Mouse (Mus musculus) bone marrow macrophage, adult 2 months (primary cell): ENCODE results near the gene Zdhhc23. TPM values are rescaled to one million over a fixed set of nuclear protein-coding genes. Genes with fewer than 3 reads are reported as not detected.

Source experiments
- H3K27ac ChIP-seq: 2 replicates; pipeline ENCODE4 v1.5.1; 2012; ENCODE audit warnings: low read depth, low read length; ENCODE audit not compliant: insufficient read depth
- H3K4me1 ChIP-seq: 2 replicates; pipeline ENCODE4 v1.6.1; 2012; ENCODE audit warnings: low read length; ENCODE audit not compliant: control insufficient read depth, insufficient read depth
- H3K4me3 ChIP-seq: 2 replicates; pipeline ENCODE4 v1.5.1; 2012; ENCODE audit warnings: mild to moderate bottlenecking, low read length, moderate library complexity; ENCODE audit not compliant: insufficient read depth
- CTCF ChIP-seq: IDR thresholded peaks from 2 replicates; pipeline ENCODE4 v1.5.1; 2012; ENCODE audit warnings: low read depth, mild to moderate bottlenecking, low read length, moderate library complexity
- POLR2A ChIP-seq: IDR thresholded peaks from 2 replicates; pipeline ENCODE4 v1.6.1; 2012; ENCODE audit warnings: mild to moderate bottlenecking, low read depth, low read length, borderline replicate concordance
- polyA plus RNA-seq: library from polyadenylated mRNA; stranded (reverse); fragments of >200 nt; gene quantifications from 2 replicates; pipeline ENCODE4 v1.2.4, GENCODE M21; 2012; ENCODE audit not compliant: missing spikeins, insufficient read depth, insufficient read length

Gene Zdhhc23
- polyA plus RNA-seq, 1 experiment, result 1.3 TPM

GRCm38 (mm10) chr16:43935892-43936291, 43.7 kb downstream of the Zdhhc23 start:
- Histone ChIP-seq H3K4me3 (no peak overlapping the region), H3K27ac (no peak overlapping the region), H3K4me1 (no peaks in the 10 kb centered on the region)
- no peak for TF ChIP-seq POLR2A
- TF ChIP-seq CTCF, result no peak

- TF ChIP-seq POLR2A (no peak), CTCF (no peak)
- peaks cover 3% of the 10 kb centered on the region for H3K4me1 ChIP-seq
- no peak overlapping the region for H3K4me3 ChIP-seq
- no peak overlapping the region for H3K27ac ChIP-seq
Observed at GRCm38 (mm10) chr16:43935367-43935766, 44.2 kb downstream of the Zdhhc23 start.

DNA sequence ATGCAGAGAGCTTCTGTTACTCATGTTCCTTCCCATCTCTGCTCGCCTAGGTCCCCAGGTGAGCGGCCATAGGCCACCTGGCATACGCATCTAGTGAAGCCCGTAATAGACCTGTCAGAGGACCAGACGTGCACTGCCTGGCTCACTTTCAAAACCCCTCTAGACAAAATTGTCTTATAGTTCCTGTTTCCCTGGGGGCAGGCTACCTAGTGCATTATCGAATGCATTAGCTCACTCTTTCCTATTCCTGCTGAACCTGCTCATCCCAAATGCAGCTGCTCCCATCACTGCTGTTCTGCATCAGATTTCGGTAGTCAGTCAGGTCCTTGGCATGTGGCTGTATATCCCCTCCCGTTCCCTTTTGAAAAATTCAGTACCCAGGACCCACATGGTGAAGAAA, 44.7 kb downstream of the Zdhhc23 start:
- no peak for TF ChIP-seq POLR2A
- TF ChIP-seq CTCF, result no peak
- no peak overlapping the region for H3K27ac ChIP-seq
- no peak overlapping the region for H3K4me3 ChIP-seq
- H3K4me1 ChIP-seq, result peaks cover 4% of the 10 kb centered on the region

- Histone ChIP-seq H3K4me3 (no peak overlapping the region), H3K4me1 (peaks cover 9% of the 10 kb centered on the region), H3K27ac (no peak overlapping the region)
- TF ChIP-seq POLR2A, result no peak
- no peak for TF ChIP-seq CTCF
Observed at GRCm38 (mm10) chr16:43933041-43933440, 46.5 kb downstream of the Zdhhc23 start.

DNA sequence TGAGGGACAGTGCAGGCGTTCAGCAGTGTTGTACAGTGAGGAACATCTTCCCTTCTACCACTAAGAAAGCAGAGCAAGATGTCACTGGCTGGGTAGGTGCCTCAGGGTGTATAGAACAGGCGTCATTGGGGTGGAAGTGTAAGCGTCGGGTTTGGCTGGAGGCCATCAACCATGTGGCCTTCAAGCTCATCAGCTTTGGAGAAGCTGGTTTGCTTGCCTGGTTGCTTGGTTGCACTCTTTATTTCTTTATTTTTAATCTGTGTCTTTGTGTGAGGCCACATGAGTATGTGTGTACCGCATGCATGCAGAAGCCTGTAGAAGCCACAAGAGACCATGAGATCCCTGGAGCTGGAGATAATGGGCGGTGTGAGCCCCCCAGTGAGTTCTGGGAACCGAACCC, 47.3 kb downstream of the Zdhhc23 start:
- Histone ChIP-seq H3K4me1 (peaks cover 9% of the 10 kb centered on the region), H3K27ac (no peak overlapping the region), H3K4me3 (no peak overlapping the region)
- TF ChIP-seq POLR2A (no peak), CTCF (no peak)

DNA sequence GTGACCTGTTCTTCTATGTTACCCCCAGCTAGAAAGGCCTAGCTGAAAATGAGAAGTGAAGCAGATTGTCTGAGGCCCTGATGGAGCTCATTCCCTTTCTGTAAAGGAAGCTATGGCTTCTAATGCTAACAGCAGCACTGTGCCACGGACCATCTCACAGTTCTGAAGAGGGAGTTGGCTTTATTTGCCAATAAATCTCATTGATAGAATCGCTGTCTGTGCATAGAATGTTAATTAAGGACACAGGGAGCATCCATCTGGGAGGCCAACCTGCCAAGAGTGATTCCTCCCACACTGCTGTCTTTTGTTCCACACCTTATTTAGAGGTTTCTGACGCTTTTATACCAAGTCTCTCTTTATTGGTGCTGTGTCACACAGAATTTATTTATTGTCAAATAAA, 48.1 kb downstream of the Zdhhc23 start:
- Histone ChIP-seq H3K4me3 (no peak overlapping the region), H3K4me1 (peaks cover 9% of the 10 kb centered on the region), H3K27ac (no peak overlapping the region)
- TF ChIP-seq CTCF, result no peak
- TF ChIP-seq POLR2A, result no peak

- Histone ChIP-seq H3K4me1 (peaks cover 9% of the 10 kb centered on the region), H3K4me3 (no peak overlapping the region), H3K27ac (peak overlapping the region; percentile 50)
- TF ChIP-seq POLR2A (no peak), CTCF (no peak)
Observed at GRCm38 (mm10) chr16:43930577-43930976, 49.0 kb downstream of the Zdhhc23 start.

DNA sequence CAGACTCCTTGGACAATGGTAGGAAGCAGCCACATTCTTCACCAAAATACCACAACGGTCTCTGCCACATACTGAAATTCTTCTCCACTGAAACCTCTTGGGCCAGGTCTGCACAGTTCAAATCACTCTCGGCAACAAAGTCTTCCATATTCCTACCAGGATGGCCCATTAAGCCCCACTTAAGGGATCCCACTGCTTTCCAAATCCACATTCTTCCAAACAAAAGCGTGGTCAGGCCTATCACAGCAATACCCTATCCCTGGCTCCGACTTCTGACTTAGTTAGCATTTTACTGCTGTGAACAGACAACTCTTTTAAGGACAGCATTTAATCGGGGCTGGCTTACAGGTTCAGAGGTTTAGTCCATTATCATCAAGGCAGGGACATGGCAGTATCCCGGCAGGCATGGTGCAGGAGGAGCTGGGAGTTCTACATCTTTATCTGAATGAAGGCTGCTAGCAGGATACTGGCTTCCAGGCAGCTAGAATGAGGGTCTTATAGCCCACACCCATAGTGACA, 53.2 kb downstream of the Zdhhc23 start, which contains the start of gene Qtrt2:
Gene Qtrt2, minus strand, starts transcription at position 469 of the 519 bp plus-strand sequence.
- H3K4me1 ChIP-seq, result peaks cover 9% of the 10 kb centered on the region
- no peak within 1 kb of the TSS for H3K27ac ChIP-seq
- no peak within 1 kb of the TSS for H3K4me3 ChIP-seq
- TF ChIP-seq CTCF (no peak), POLR2A (no peak)

GRCm38 (mm10) chr16:43925846-43926245, 53.7 kb downstream of the Zdhhc23 start:
- no peak overlapping the region for H3K4me3 ChIP-seq
- no peak for TF ChIP-seq POLR2A
- no peak for TF ChIP-seq CTCF
- H3K4me1 ChIP-seq, result peaks cover 9% of the 10 kb centered on the region
- H3K27ac ChIP-seq, result no peak overlapping the region

DNA sequence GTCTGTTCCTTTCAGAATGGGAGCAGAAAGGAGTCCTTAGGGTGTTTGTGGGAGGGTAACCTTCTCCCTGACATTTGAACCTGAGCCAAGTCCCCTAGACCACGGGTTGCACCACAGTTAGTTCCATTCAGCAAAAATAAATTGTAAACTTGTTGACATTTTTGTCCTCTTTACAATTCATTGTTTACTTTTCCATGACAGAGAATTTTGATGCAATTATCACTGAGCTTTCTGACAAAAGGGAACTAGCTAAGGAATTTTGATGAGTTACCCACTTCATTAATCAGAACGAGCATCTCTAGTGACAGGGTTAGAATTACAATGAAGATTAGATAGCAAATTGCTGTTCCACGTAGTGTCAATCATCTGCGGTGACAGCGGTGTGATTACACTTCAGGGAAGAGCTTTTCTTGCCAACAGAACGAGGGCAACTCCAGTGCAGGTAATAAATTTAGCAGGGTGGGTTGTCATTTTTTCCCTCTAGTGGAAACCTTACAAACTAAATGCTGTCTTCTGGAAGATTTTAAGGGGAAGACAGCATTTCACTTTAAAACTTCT, 54.5 kb downstream of the Zdhhc23 start:
- H3K4me1 ChIP-seq, result peaks cover 5% of the 10 kb centered on the region
- no peak overlapping the region for H3K27ac ChIP-seq
- H3K4me3 ChIP-seq, result no peak overlapping the region
- TF ChIP-seq POLR2A (no peak), CTCF (no peak)

- no peaks in the 10 kb centered on the region for H3K4me1 ChIP-seq
- TF ChIP-seq CTCF (no peak), POLR2A (no peak)
- H3K4me3 ChIP-seq, result no peak overlapping the region
- H3K27ac ChIP-seq, result no peak overlapping the region
Observed at GRCm38 (mm10) chr16:43922630-43923029, 57.0 kb downstream of the Zdhhc23 start.
